Mouse (Mus musculus): ENCODE measurements at regions not wholly inside any gene's neighbourhood (a gene's known extent, or its start where the extent isn't known, plus 50 kb on each side); places are given as distances from the start of the nearest gene placed in this dataset.

DNA sequence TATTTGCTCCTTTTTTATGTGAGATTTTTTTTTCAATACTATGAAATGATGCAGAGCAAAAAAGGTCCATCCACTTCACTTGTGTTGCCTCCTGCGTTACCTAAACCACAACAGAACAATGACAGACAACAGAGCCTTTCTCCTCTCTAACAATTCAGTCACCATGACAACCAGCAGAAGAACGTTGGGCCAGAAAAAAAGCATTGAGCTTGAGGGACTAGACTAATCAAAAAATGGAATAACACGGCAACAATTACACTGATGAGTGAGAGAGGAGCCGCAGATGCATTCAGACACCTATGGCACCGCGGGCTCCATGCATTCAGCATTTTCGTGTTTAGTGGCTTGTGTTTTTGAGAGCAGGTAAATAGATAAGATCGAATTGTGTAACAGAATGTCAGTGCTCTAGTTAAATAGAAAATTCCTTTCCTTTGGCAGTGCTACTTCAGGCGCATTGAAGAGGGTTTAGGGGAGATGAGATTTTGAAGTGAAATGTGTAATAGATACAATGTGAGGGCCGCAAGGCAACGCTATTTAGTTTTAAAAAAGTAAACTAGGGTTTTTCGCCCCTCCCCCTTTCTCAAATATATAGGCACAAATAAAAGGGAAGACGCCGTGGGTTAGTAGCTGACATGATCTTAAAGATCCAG lies 87.2 kb downstream of the Mbip start:
- TF ChIP-seq CTCF (IDR thresholded peaks at IDR 0.05; ENCODE audit: borderline replicate concordance, control insufficient read depth, extremely low read depth, insufficient read depth, low read length, poor library complexity): no peak
- TF ChIP-seq POLR2A (IDR thresholded peaks at IDR 0.05; ENCODE audit: control insufficient read depth, extremely low read depth, insufficient read depth, low read length, poor library complexity): no peak

Data from thymus, adult 2 months (tissue).